Mouse (Mus musculus) CH12.LX (cell line): ENCODE results near the gene Sctr.

Source experiments
- CTCF ChIP-seq, 2 experiments: IDR thresholded peaks in 1 of 2; conservative IDR thresholded peaks in 1 of 2; 2 replicates each; pipeline ENCODE4 v1.5.1; 2011 to 2012; ENCODE audit warnings: low read depth in 2 of 2, low read length in 2 of 2, improper control_type of control experiment in 1 of 2, inconsistent platforms in 1 of 2, mild to moderate bottlenecking in 1 of 2, moderate library complexity in 1 of 2
- UBTF ChIP-seq: IDR thresholded peaks from 2 replicates; pipeline ENCODE4 v1.6.1; 2012; ENCODE audit warnings: low read depth, mild to moderate bottlenecking, inconsistent platforms, low read length, improper control_type of control experiment, moderate library complexity

DNA sequence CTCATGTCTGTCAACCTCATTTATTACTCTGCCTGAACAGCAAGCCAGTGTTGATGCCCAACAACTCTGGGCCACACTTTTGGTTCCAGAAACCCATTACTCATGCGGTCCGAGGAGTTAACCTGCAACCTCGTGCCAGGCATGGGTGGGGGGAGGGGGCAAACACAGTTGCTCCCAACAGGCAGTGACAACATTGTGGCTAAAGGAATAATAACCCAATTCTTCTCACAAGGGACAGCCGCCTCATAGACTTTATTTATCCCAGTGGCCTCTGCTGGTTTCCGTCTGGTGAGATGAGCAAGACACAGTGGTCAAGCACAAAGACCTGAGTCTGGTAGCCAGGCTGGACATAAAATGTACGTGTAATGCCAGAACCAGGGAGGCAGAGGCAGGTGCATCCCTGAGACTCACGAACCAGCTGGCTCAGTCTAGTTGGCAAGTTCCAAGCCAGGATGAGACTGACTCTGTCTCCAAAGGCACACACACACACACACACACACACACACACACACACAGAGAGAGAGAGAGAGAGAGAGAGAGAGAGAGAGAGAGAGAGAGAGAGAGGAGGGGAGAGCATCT lies 28.9 kb downstream of the Sctr start:
- TF ChIP-seq UBTF (no peak), CTCF (conservative IDR thresholded peaks at IDR 0.05 in 1 of 2, IDR thresholded peaks at IDR 0.05 in 1 of 2; ENCODE audit: low read depth in 2 of 2, low read length in 2 of 2) (no peak)
